Mouse (Mus musculus) R1 (cell line): Measurements from ENCODE around the gene Olfr449.

Experiments
- DNase-seq: peaks from one replicate; pipeline ENCODE4 v3.0.0-alpha.2; 2018; ENCODE audit warnings: low read depth, low spot score

The Olfr449 gene

DNA sequence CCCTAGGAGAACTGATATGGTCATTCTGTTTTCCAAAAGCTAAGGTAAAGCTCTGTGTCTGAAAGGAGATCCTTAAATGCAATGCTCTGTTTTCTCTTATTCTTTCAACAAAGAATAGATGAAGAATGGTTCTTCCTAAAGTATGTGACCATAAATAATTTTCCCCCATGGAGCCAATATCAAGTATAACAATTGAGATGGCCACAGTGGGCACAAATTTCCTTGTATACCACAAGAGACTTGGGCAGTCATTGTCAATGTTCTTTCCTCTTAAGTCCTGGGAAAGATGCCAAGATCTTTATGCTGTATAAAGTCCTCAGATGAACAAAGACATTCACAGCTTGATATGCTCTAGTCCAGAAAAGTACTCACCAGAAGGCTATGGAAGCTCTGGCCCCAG lies at the start of gene Olfr449:
Gene Olfr449 (plus strand): TSS at position 301 of the 400 bp plus-strand sequence.
- DNase-seq: no peak

DNA sequence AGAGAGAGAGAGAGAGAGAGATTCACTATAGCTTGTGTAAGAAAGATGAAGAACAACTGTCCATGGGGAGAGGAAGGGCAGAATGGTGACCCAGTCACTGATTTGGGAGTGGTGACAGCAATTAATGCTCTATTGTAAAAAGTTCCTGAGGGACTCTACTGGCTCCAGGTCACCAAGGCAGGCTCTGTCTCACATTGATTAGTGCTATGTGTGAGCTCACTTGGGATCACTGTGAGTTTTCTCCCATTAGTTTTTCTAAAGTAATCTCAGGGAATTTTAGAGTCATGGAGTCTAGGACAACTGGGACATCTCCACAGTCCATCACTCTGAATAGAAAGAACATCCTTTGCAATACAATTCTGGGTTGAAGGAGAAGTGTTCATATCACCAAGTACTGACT lies 49.4 kb upstream of the Olfr449 start, which contains the start of gene Olfr452:
Gene Olfr452 (plus strand): TSS at position 301 of the 400 bp plus-strand sequence.
- DNase-seq: no peak

DNA sequence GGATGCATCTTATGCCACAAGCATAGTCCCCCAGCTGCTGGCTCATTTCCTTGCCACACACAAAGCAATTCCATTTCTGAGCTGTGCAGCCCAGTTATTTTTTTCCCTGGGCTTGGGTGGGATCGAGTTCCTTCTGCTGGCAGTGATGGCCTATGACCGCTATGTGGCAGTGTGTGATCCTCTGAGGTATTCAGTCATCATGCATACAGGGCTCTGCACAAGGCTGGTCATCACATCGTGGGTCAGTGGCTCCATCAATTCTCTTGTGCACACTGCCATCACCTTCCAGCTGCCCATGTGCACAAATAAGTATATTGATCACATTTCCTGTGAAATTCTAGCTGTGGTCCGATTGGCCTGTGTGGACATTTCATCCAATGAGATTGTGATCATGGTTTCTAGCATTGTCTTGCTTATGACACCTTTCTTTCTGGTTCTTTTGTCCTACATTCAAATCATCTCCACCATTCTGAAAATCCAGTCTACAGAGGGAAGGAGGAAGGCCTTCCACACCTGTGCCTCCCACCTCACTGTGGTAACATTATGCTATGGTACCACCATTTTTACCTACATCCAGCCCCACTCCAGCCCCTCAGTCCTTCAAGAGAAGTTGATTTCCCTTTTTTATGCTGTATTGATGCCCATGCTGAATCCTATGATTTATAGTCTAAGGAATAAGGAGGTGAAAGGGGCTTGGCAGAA lies 43.8 kb upstream of the Olfr449 start:
- peak; percentile 8 for DNase-seq

DNA sequence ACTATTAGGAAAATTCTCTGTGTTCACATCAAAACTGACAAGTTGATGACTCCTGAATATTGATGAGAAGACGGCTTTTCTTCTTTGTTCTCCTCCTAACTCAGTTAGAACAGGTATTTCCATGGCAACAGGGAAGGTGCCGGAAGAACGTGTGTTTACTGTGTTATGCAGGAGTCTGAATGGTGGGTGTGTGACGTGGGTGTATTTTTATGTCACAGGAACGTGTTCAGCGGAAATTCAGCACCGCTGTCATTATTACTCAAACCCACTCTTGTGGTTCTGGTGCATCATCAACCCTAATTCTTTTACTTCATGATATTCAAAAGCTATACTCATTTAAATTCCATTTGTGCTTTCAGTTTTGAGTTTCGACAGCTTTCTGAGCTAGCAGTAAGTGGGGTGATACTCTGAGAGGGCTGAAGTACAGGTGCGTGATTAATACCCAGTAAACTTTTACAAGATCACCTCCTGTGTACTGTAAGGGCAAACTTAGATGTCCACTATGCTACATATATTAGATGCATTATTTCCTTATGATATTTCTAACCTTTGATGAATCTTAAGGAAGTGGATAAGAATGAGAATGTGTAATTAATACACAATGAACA lies 43.1 kb upstream of the Olfr449 start:
- peak; percentile 9 for DNase-seq

DNA sequence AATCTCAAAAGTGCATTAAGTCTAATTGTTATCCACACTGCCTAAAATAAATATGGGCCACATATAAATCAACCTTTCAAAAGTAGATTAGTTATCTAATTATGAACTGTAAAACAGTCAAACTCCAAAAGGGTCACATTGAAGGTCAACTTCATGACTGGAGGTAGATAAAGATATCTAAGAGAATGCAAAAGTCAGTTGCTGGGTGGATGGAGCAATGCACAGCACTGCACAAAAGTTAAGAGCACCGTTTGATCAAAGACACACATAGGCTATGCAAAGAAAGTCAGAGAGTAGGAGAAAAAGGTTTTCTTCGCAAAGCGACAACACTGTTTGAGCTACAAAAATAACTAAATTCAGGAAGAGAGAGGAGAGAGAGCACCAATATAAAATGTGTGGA lies 39.2 kb upstream of the Olfr449 start:
- no peak for DNase-seq

DNA sequence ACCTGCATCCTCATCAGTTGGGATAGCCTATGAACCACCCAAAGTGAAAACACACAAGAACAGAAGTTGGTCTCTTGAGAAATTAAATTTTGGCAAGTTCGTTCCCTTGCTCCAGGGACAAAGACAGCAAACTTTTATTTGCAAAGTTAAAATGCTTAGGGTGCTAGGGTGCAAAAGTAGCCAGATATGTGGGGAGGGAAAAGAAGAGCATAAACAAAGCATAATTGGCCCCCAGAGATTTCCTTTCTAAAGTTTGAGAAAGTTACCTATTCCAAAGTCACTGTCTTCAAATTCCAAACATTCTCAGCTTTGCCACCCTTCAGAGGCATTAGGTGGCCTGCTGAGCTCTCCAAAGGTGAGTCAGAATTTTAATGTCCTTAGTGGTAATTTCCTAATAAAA lies 22.5 kb upstream of the Olfr449 start, which contains the start of gene Olfr450:
Gene Olfr450 (plus strand): TSS at position 301 of the 400 bp plus-strand sequence.
- DNase-seq: no peak

DNA sequence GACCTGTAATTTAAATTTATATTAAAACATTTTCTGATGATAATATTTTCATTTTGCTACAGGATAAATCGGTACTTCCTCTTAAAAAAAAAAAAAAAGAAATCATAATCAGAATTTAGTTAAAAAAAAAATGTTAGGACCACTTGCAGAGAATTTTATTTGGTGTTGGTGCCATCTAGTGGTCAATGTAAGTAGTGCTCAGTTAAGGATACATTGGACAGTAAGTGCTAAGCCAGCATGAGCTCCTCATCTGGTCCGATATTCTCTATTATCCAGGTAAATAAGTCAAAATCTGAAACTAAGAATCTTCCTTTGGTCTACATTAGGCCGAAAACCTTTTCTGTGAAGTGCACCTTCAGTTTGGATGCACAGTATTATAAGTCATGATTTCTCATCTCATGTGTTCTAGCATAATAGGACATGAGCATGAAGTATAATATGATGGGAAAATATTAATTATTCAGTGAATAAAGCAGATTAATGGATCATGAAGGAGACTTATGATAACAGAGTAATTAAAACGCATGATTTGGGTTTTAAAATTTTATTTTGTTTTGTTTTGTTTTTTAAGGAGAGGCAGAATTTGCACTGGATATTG lies 26.1 kb downstream of the Olfr449 start:
- peak; percentile 46 for DNase-seq

DNA sequence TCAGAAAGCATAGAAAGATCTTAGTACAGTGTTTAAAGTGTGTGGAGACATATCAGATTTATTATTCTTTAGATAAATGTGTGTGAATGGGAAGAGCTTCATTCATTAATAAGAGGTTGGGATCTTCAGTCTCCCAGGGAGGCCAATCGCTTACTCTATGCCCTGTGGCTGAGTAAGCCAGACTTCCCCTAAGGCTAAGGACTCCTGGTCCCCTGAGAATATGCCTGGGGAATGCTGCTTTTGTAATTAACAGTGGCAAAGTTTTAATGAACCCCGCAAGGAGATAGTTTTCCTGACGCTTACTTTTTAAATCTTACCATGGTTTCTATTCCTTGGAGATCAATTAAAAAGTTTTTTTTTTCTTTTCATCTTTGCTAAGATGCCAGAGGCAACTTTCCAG lies 35.5 kb downstream of the Olfr449 start:
- no peak for DNase-seq

DNA sequence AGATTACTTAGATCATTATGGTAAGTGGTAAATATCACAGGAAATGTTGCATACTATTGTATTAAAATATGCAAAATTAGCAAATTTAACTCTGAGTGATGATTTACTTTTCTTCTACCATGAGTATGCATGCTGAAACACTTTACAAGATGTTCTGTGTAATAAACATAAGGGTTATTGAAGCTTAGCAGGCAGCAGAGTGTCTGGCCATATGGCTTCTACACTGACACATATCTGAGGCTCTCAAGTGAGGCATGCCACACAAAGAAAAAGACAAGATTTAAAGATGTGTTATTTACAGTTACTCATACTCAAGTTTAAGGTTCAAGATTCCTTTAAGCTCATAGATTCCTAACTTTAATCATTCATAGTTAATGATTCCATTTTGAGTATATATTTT lies 42.1 kb downstream of the Olfr449 start:
- no peak for DNase-seq
